Mouse (Mus musculus): Measurements from ENCODE around the gene Pde4d.

The Pde4d gene

GRCm38 (mm10) chr13:109677617-109678016, 1227.9 kb downstream of the Pde4d start:
- no peak for DNase-seq

- DNase-seq, result no peak
Observed at GRCm38 (mm10) chr13:109678991-109679390, 1229.2 kb downstream of the Pde4d start.

GRCm38 (mm10) chr13:109680229-109680628, 1230.5 kb downstream of the Pde4d start:
- no peak for DNase-seq

- DNase-seq, result no peak
Observed at GRCm38 (mm10) chr13:109681699-109682293, 1232.0 kb downstream of the Pde4d start.

- DNase-seq, result no peak
Observed at GRCm38 (mm10) chr13:109683001-109683400, 1233.3 kb downstream of the Pde4d start.

- DNase-seq, result no peak
Observed at GRCm38 (mm10) chr13:109684985-109685295, 1235.2 kb downstream of the Pde4d start.

- DNase-seq, result peak; percentile 60
Observed at GRCm38 (mm10) chr13:109685296-109686115, 1235.8 kb downstream of the Pde4d start.

- DNase-seq, result no peak
Observed at GRCm38 (mm10) chr13:109686116-109686876, 1236.5 kb downstream of the Pde4d start.

GRCm38 (mm10) chr13:109686906-109687305, 1237.2 kb downstream of the Pde4d start:
- no peak for DNase-seq

- DNase-seq, result no peak
Observed at GRCm38 (mm10) chr13:109688195-109688594, 1238.4 kb downstream of the Pde4d start.

- DNase-seq, result no peak
Observed at GRCm38 (mm10) chr13:109689176-109689575, 1239.4 kb downstream of the Pde4d start.

GRCm38 (mm10) chr13:109690558-109690957, 1240.8 kb downstream of the Pde4d start:
- no peak for DNase-seq

- DNase-seq, result no peak
Observed at GRCm38 (mm10) chr13:109692851-109693250, 1243.1 kb downstream of the Pde4d start.

GRCm38 (mm10) chr13:109693769-109694168, 1244.0 kb downstream of the Pde4d start:
- no peak for DNase-seq

GRCm38 (mm10) chr13:109694293-109694692, 1244.5 kb downstream of the Pde4d start:
- no peak for DNase-seq

- peak; percentile 19 for DNase-seq
Observed at GRCm38 (mm10) chr13:109695098-109695497, 1245.3 kb downstream of the Pde4d start.

- no peak for DNase-seq
Observed at GRCm38 (mm10) chr13:109706141-109706540, 1256.4 kb downstream of the Pde4d start.

- DNase-seq, result no peak
Observed at GRCm38 (mm10) chr13:109706579-109706978, 1256.8 kb downstream of the Pde4d start.

- no peak for DNase-seq
Observed at GRCm38 (mm10) chr13:109707154-109707553, 1257.4 kb downstream of the Pde4d start.

- DNase-seq, result no peak
Observed at GRCm38 (mm10) chr13:109708326-109708725, 1258.6 kb downstream of the Pde4d start.

- DNase-seq, result no peak
Observed at GRCm38 (mm10) chr13:109714581-109714980, 1264.8 kb downstream of the Pde4d start.

- no peak for DNase-seq
Observed at GRCm38 (mm10) chr13:109715321-109715720, 1265.6 kb downstream of the Pde4d start.

- DNase-seq, result no peak
Observed at GRCm38 (mm10) chr13:109720127-109720713, 1270.5 kb downstream of the Pde4d start.

Measured in kidney, postnatal 14 days (tissue).